Mouse (Mus musculus): Measurements from ENCODE around the gene Crip3.

- TF ChIP-seq CHD1 (IDR thresholded peaks at IDR 0.05; ENCODE audit: low read depth, low read length) (no peak), CTCF (IDR thresholded peaks at IDR 0.05 in 2 of 3, conservative IDR thresholded peaks at IDR 0.05 in 1 of 3; ENCODE audit: control insufficient read depth in 1 of 3, insufficient read depth in 1 of 3, low read depth in 2 of 3, low read length in 3 of 3, poor library complexity in 1 of 3, severe bottlenecking in 1 of 3) (no peak), HCFC1 (IDR thresholded peaks at IDR 0.05; ENCODE audit: low read depth, low read length) (no peak), GABPA (IDR thresholded peaks at IDR 0.05; ENCODE audit: low read depth, low read length) (no peak), ETS1 (IDR thresholded peaks at IDR 0.05; ENCODE audit: low read depth, low read length) (no peak), CHD2 (IDR thresholded peaks at IDR 0.05; ENCODE audit: low read length) (no peak), MAZ (IDR thresholded peaks at IDR 0.05; ENCODE audit: low read depth, low read length) (no peak), MYC (IDR thresholded peaks at IDR 0.05; ENCODE audit: low read depth, low read length) (no peak), POLR2A (IDR thresholded peaks at IDR 0.05; ENCODE audit: control insufficient read depth in 1 of 2, insufficient read depth in 1 of 2, low read depth in 1 of 2, low read length in 2 of 2, poor library complexity in 1 of 2) (no peak)
These were observed 10.1 kb upstream of the Crip3 start for GRCm38 (mm10) chr17:46418628-46419027.
